Mouse (Mus musculus) embryonic fibroblast, embryonic 13.5 days (primary cell): ENCODE results near the gene Akt1.

Experiments used
- CTCF ChIP-seq: IDR thresholded peaks from 2 replicates; pipeline ENCODE4 v1.5.1; 2011; ENCODE audit warnings: mild to moderate bottlenecking, control low read depth, low read length, moderate library complexity, borderline replicate concordance; ENCODE audit not compliant: insufficient read depth
- POLR2A ChIP-seq: IDR thresholded peaks from 2 replicates; pipeline ENCODE4 v1.6.1; 2011; ENCODE audit warnings: low read depth, mild to moderate bottlenecking, control low read depth, low read length, moderate library complexity

DNA sequence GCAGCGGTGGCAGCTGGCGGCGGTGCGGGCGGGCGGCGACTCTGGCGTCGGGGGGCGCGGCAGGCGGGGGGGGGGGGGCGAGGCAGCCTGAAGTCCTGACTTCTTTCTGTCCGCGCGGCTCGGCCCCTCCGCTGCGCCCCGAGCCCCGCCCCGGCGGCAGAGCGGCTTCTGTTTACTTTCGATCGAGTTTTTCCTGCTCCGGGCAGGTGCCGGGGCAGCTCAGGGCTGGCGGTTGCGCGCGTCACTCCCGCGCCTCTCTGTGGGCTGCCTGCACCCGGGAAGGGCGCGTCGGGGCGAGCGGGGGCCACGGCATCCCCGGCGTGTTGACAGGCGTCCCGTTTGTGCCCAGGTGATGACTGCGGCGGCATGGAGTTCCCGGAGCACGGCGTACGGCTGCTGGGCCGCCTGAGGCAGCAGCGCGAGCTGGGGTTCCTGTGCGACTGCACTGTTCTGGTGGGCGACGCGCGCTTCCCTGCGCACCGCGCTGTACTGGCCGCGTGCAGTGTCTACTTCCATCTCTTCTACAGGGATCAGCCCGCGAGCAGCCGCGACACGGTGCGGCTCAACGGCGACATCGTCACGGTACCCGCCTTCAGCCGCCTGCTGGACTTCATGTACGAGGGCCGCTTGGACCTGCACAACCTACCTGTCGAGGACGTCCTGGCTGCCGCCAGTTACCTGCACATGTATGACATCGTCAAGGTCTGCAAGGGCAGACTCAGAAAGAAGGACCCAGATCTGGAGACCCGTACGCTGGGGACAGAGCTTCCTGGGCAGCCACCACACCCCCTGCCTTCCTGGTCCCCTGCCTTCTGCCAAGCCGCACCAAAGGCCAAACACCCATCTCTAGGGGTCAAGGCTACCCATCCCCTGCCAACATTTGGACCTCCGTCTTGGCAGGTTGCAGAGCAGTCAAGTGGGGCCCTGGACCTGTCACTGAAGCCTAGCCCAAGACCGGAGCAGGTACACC is 4.6 kb upstream of the Akt1 start:
- no peak for TF ChIP-seq POLR2A
- no peak for TF ChIP-seq CTCF
